Mouse (Mus musculus) limb, embryonic 14.5 days (tissue): ENCODE measurements around the gene Miga1. TPM values are rescaled to one million over a fixed set of nuclear protein-coding genes. Genes with fewer than 3 reads are reported as not detected.

ENCODE experiments used
- ATAC-seq: fragments of 200-750 bp; cut with Nextera tagmentation; 2 replicates; pipeline ENCODE4 v1.8.0; 2017; ENCODE audit warnings: low read depth, moderate number of reproducible peaks, moderate TSS enrichment; ENCODE audit not compliant: low FRiP score
- DNase-seq: peaks from one replicate; pipeline ENCODE4 v3.0.0-alpha.2; 2015; ENCODE audit warnings: low spot score
- H3K27ac ChIP-seq: fragments of 300-500 bp; sonication (generic); replicated peaks from 2 replicates; pipeline ENCODE4 v1.5.1; 2014; ENCODE audit warnings: low read depth, mild to moderate bottlenecking, low read length, moderate library complexity, mixed read lengths
- H3K27me3 ChIP-seq: fragments of 300-500 bp; sonication (generic); 2 replicates; pipeline ENCODE4 v1.6.1; 2014; ENCODE audit warnings: low read length, mixed read lengths; ENCODE audit not compliant: control insufficient read depth, insufficient read depth
- H3K36me3 ChIP-seq: fragments of 300-500 bp; sonication (generic); 2 replicates; pipeline ENCODE4 v1.6.1; 2014; ENCODE audit warnings: mild to moderate bottlenecking, low read length, moderate library complexity, mixed read lengths; ENCODE audit not compliant: control insufficient read depth, insufficient read depth
- H3K4me1 ChIP-seq: fragments of 300-500 bp; sonication (generic); 2 replicates; pipeline ENCODE4 v1.6.1; 2014; ENCODE audit warnings: antibody characterized with exemption, low read length, mixed read lengths; ENCODE audit not compliant: control insufficient read depth, insufficient read depth
- H3K4me2 ChIP-seq: fragments of 300-500 bp; sonication (generic); replicated peaks from 2 replicates; pipeline ENCODE4 v1.6.1; 2014; ENCODE audit warnings: low read depth, mild to moderate bottlenecking, low read length, moderate library complexity; ENCODE audit not compliant: severe bottlenecking
- H3K4me3 ChIP-seq: fragments of 300-500 bp; sonication (generic); replicated peaks from 2 replicates; pipeline ENCODE4 v1.5.1; 2014; ENCODE audit warnings: low read length
- H3K9ac ChIP-seq: fragments of 300-500 bp; sonication (generic); 2 replicates; pipeline ENCODE4 v1.6.1; 2014; ENCODE audit warnings: mild to moderate bottlenecking, low read depth, low read length, moderate library complexity; ENCODE audit not compliant: severe bottlenecking
- H3K9me3 ChIP-seq: fragments of 300-500 bp; sonication (generic); 2 replicates; pipeline ENCODE4 v1.6.1; 2016; ENCODE audit warnings: low read length; ENCODE audit not compliant: control insufficient read depth
- POLR2A ChIP-seq: fragments of 200-500 bp; IDR thresholded peaks from 2 replicates; pipeline ENCODE4 v1.8.0; 2012; ENCODE audit warnings: inconsistent platforms, mild to moderate bottlenecking, moderate library complexity, borderline replicate concordance; ENCODE audit not compliant: insufficient read depth, insufficient read length; ENCODE audit errors: extremely low read depth
- WGBS: fragments of 180-500 bp; shearing (Covaris S2); extraction: QIAGEN DNeasy Blood & Tissue Kit; methylation state at CpG from one replicate; pipeline ENCODE4 v1.1.7; 2014; 5-methylcytosine and 5-hydroxymethylcytosine counted together
- polyA plus RNA-seq, 2 experiments: library from polyadenylated mRNA; depleted of rRNA in 1 of 2; stranded (reverse) in 1 of 2; unstranded in 1 of 2; fragments of >200 nt; fragmentation: Nextera tagmentation in 1 of 2; extraction: Ambion mirVana in 1 of 2; gene quantifications; 2 replicates each; pipeline versions ENCODE4 v1.2.1 to v1.2.3; 2012 to 2014

Miga1 gene
- polyA plus RNA-seq, 2 experiments = 18.0 to 19.8 TPM

- DNase-seq (no peak), ATAC-seq (no peak)
- H3K4me2 ChIP-seq = no peak overlapping the region
- H3K36me3 ChIP-seq = peaks cover 19% of the 10 kb centered on the region
- no peaks in the 10 kb centered on the region for H3K27me3 ChIP-seq
- H3K9ac ChIP-seq = no peak overlapping the region
- 66% methylated on average over 9 of the region's 9 CpGs for WGBS
- no peaks in the 10 kb centered on the region for H3K9me3 ChIP-seq
- peaks cover 10% of the 10 kb centered on the region; the same call in 1 of the 2 replicates for H3K4me1 ChIP-seq
- no peak overlapping the region for H3K27ac ChIP-seq
- no peak for TF ChIP-seq POLR2A
- H3K4me3 ChIP-seq = no peak overlapping the region
These were observed 37.2 kb downstream of the Miga1 start for GRCm38 (mm10) chr3:152302991-152303390.

GRCm38 (mm10) chr3:152300376-152301337 is 39.5 kb downstream of the Miga1 start:
- no peak overlapping the region for H3K9ac ChIP-seq
- H3K9me3 ChIP-seq = no peaks in the 10 kb centered on the region
- TF ChIP-seq POLR2A = no peak
- H3K4me2 ChIP-seq = no peak overlapping the region
- peaks cover 29% of the 10 kb centered on the region for H3K36me3 ChIP-seq
- ATAC-seq (peak; percentile 46; the same call in 1 of the 2 replicates), DNase-seq (peak; percentile 52)
- no peak overlapping the region for H3K27ac ChIP-seq
- H3K27me3 ChIP-seq = no peaks in the 10 kb centered on the region
- peaks cover 10% of the 10 kb centered on the region; the same call in 1 of the 2 replicates for H3K4me1 ChIP-seq
- WGBS = 64% methylated on average over 14 of the region's 14 CpGs
- H3K4me3 ChIP-seq = no peak overlapping the region

GRCm38 (mm10) chr3:152295896-152296295 is 44.3 kb downstream of the Miga1 start:
- no peak for ATAC-seq
- no peak overlapping the region for H3K4me2 ChIP-seq

DNA sequence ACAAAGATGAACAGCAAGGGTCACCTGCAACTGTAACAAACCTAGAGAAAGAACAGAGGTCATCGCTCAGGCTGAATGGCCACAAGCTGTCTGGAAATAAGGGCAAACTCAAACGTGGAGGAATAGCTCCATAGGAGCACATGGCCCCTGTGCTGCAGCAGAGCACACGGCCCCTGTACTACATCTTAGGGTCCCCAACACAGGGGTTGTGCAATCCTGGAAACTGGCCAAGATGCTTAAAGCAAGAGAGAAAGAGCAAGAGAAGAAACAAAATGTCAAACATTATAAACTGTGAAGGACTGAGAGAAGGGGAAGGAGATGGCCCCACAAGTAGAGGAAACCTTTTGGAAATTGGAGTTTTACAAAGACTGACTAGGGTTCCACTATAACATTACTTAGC is 45.8 kb downstream of the Miga1 start:
- Histone ChIP-seq H3K4me3 (no peak overlapping the region), H3K4me1 (peaks cover 23% of the 10 kb centered on the region), H3K9ac (no peak overlapping the region), H3K9me3 (no peaks in the 10 kb centered on the region), H3K36me3 (peaks cover 27% of the 10 kb centered on the region), H3K4me2 (no peak overlapping the region), H3K27me3 (no peaks in the 10 kb centered on the region), H3K27ac (no peak overlapping the region)
- WGBS = 58% methylated on average over 3 of the region's 3 CpGs
- no peak for TF ChIP-seq POLR2A
- no peak for ATAC-seq
- DNase-seq = no peak

More at GRCm38 (mm10) chr3:152295896-152296295, 44.3 kb downstream of the Miga1 start:
- DNase-seq = no peak
- Histone ChIP-seq H3K9ac (no peak overlapping the region), H3K36me3 (peaks cover 27% of the 10 kb centered on the region), H3K4me3 (no peak overlapping the region), H3K27ac (no peak overlapping the region), H3K9me3 (no peaks in the 10 kb centered on the region), H3K4me1 (peaks cover 16% of the 10 kb centered on the region), H3K27me3 (no peaks in the 10 kb centered on the region)
- TF ChIP-seq POLR2A = no peak
- 92% methylated on average over 5 of the region's 5 CpGs for WGBS

GRCm38 (mm10) chr3:152293530-152294181 is 46.6 kb downstream of the Miga1 start:
- ATAC-seq = no peak
- H3K4me3 ChIP-seq = no peak overlapping the region
- H3K9ac ChIP-seq = no peak overlapping the region
- H3K4me2 ChIP-seq = no peak overlapping the region
- no peak overlapping the region for H3K27ac ChIP-seq
- no peak for TF ChIP-seq POLR2A
- peaks cover 27% of the 10 kb centered on the region for H3K36me3 ChIP-seq
- 56% methylated on average over 13 of the region's 13 CpGs for WGBS
- no peaks in the 10 kb centered on the region for H3K9me3 ChIP-seq
- peaks cover 23% of the 10 kb centered on the region for H3K4me1 ChIP-seq
- no peaks in the 10 kb centered on the region for H3K27me3 ChIP-seq
- no peak for DNase-seq
